Mouse (Mus musculus) ovary, postnatal 10 days (tissue): ENCODE results near the gene Blm.
A peak's percentile ranks its signal among the peaks of the same experiment; 100 is the strongest.

Experiments
- DNase-seq: peaks from one replicate; pipeline ENCODE4 v3.0.0; 2022; ENCODE audit warnings: low spot score

Blm gene

GRCm38 (mm10) chr7:80535009-80535744 lies at the start of gene Blm:
Gene Blm, minus strand, starts transcription at chr7:80535119.
- peak; percentile 77 for DNase-seq

GRCm38 (mm10) chr7:80583981-80584380 lies 49.1 kb upstream of the Blm start:
- DNase-seq, result peak; percentile 19

GRCm38 (mm10) chr7:80582821-80583451 lies 48.0 kb upstream of the Blm start:
- DNase-seq, result no peak

- no peak for DNase-seq
These were observed 45.4 kb upstream of the Blm start for GRCm38 (mm10) chr7:80580368-80580767.

- no peak for DNase-seq
These were observed 42.6 kb upstream of the Blm start for GRCm38 (mm10) chr7:80577417-80577980.

- no peak for DNase-seq
These were observed 41.7 kb upstream of the Blm start for GRCm38 (mm10) chr7:80576626-80577025.

- DNase-seq, result no peak
These were observed 40.8 kb upstream of the Blm start for GRCm38 (mm10) chr7:80575750-80576149.

- DNase-seq, result no peak
These were observed 38.2 kb upstream of the Blm start for GRCm38 (mm10) chr7:80573076-80573475.

- no peak for DNase-seq
These were observed 33.1 kb upstream of the Blm start for GRCm38 (mm10) chr7:80567982-80568381.

GRCm38 (mm10) chr7:80561931-80562330 lies 27.0 kb upstream of the Blm start:
- no peak for DNase-seq

GRCm38 (mm10) chr7:80561271-80561670 lies 26.4 kb upstream of the Blm start:
- DNase-seq, result no peak

GRCm38 (mm10) chr7:80558572-80558971 lies 23.7 kb upstream of the Blm start:
- no peak for DNase-seq

GRCm38 (mm10) chr7:80558101-80558500 lies 23.2 kb upstream of the Blm start:
- no peak for DNase-seq

- DNase-seq, result no peak
These were observed 22.2 kb upstream of the Blm start for GRCm38 (mm10) chr7:80557161-80557560.

- DNase-seq, result no peak
These were observed 21.2 kb upstream of the Blm start for GRCm38 (mm10) chr7:80556166-80556565.

GRCm38 (mm10) chr7:80555146-80555545 lies 20.2 kb upstream of the Blm start:
- DNase-seq, result no peak

- no peak for DNase-seq
These were observed 19.5 kb upstream of the Blm start for GRCm38 (mm10) chr7:80554180-80555021.

- DNase-seq, result no peak
These were observed 13.8 kb upstream of the Blm start for GRCm38 (mm10) chr7:80548513-80549260.

GRCm38 (mm10) chr7:80542139-80542831 lies 7.4 kb upstream of the Blm start:
- DNase-seq, result no peak

- DNase-seq, result no peak
These were observed 4.7 kb upstream of the Blm start for GRCm38 (mm10) chr7:80539581-80539980.
